11 mouse cellular contexts compared by ENCODE assay signal in genomic region chr9:85806411-85806810, GRCm38 (mm10).
"Had no signal": no experiment of that assay in that cellular context is flagged by ENCODE, and none has a peak within 500 bp of the region (broad histone marks: within the 10 kb centered on the region; RNA-seq: fewer than 3 reads in every experiment).

No protein-coding gene starts in this region.

- DNase-seq: liver, postnatal 0 days; lung, adult 2 months; lung, postnatal 14 days; lung, postnatal 36 days; right cerebral cortex, postnatal 14 days; thymus, adult 2 months; thymus, postnatal 25 days; thymus, postnatal 4 days had no signal

- ATAC-seq: liver, postnatal 0 days; lung, postnatal 0 days; midbrain, embryonic 13.5 days; midbrain, embryonic 15.5 days had no signal
